Mouse (Mus musculus) lung, adult 18-20 months (tissue): Measurements from ENCODE around the gene Vasp.
"Not testable (repeated sequence)": the region's sequence is repeated elsewhere in the genome, so short reads cannot be mapped to it uniquely, and the experiment has no call there.

Source experiments
- DNase-seq, 2 experiments: peaks; one replicate each; pipeline ENCODE4 v3.0.0; 2022; ENCODE audit warnings: mixed read lengths in 2 of 2

The Vasp gene

GRCm38 (mm10) chr7:19303770-19304169, 32.2 kb upstream of the Vasp start:
- DNase-seq: peak; percentile 71 to 77

GRCm38 (mm10) chr7:19303046-19303305, 31.4 kb upstream of the Vasp start:
- no peak for DNase-seq

DNA sequence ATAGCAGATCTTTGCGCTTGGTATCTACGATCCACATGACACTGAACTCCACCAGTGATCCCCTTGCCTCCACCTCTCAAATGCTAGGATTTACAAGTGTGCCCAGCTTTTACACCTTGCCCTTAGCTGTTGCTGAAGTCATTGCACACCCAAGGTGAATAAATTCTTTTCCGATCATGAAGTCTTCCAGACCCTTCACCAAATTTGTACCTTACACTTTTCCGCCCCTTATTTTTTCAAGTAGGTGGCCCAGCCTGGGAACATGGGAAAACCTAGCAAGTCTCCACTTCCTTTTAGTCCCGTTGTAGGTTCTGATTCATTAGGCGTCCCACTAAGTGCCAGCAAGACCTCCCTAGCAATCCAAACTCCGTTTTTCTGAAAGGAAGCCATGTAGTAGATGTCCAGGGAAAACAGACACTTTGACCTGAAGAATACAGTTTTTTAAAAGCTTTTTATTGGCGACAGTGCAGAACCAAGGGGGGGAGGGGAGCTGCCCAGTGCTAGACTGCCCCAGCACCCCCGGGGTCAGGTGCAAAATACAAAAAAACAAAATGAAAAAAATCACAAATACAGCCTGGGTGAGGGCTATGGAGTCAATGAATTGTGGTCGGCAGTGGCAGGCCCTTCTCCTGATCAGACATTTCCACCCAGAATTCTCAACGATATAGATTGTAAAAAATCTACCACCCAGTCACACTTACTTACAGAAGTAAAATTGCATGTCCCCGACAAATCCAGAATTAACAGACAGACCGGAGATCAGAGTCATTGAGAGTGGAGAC, 30.8 kb upstream of the Vasp start:
- DNase-seq: no peak

DNA sequence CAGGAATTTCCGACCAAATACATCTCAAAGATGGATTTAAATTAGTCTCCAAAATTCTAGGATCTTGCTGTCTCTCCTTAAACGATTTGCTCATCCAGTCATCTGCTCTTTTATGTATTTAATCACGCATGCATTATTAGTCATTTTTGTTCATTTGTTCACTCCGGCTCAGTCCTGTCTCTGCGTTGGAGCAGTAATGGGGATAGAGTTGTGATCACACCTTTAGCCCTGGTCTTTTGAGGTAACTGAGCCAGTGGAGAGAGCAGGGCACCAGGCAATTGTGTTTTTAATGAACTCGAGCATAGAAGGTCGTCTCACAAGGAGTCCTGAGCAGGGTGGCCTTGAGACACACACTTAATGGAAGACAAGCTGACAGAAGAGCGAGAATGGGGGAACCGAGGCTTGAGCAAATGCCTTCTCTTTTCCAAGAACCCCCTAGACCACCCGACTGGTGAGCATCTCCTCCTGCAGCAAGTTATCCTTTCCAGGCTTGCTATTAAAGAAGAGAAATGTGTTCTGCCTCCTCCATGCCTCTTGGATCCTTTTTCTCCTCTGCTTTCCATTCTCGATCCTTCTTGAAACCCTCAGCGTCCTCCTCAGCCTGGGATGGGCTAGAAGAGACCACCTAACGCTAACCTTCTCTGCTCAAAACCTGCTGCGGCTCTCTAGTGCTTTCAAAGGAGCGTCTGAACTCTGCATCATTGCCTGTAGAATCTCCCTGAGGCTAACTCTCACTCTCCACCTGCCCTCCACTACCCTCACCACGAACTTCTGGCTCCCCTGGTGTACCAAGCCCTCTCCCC, 30.0 kb upstream of the Vasp start:
- DNase-seq: no peak

GRCm38 (mm10) chr7:19300501-19301421, 29.1 kb upstream of the Vasp start:
- peak; percentile 66 to 76 for DNase-seq

DNA sequence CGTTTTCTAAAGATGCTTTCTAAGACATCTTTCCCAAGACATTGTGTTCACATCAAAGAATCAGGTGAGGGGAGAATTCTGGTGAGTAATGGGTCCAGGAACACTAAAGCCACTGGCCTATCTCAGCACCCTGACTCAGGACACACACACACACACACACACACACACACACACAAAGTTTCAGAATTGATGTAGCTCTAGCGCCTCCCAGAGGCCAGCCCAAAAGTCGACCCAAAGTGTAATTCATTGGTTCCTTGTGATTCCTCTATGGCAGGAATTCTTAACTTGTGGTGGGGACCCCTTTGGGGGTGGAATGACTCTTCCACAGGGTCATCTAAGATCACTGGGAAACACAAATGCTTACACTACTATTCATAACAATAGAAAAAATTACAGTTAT, 27.6 kb upstream of the Vasp start:
- DNase-seq: no peak

- DNase-seq: no peak
These were observed 26.2 kb upstream of the Vasp start for GRCm38 (mm10) chr7:19297794-19298193.

DNA sequence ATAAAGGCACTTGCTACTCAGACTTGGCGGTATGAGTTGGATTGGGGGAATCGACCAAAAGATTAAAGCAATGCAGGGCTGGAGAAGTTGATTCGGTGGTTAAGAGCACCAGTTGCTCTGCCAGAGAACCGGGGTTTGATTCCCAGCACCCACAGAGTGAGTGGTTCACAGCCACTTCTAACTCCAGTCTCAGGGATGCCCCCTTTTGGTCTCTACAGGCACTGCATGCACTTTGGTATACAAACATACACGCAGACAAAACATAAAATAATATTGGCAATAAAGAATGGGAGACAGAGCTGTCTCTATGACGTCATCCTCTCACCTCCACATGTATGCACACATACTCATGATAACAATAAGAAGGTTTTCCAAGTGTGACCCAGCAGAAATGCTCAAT, 25.4 kb upstream of the Vasp start:
- DNase-seq: no peak

DNA sequence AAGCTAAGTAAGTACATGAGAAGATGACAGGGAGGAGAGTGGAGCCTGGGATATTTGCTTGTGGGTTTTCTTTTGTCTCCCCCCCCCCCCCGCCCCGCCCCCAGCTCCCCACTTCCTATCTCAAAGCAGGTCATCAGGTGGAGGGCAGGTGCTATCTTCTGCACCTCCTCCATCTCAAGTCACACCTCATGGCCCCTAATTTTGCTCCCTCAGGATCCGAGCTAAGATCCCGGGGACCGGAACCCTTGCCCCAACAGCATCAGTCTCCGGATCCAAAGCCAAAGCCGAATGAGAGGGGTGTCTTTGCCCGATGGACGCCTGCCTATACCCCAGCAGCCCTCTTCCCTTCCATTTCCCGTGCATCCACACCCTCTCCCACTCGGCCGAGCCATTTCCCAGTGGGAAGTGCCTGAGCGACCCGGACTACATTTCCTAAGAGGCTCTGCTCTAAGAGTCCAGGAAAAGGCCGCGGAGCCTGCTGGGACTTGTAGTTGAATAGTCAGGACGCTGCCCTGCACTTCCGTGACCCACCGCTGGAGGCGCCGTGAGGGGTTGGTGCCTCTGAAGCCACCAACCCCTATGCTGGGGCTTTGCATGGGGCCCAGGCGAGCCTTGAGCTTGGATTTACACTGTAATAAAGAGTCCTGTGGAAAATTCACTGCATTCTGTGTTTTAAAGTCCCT, 24.0 kb upstream of the Vasp start:
- peak; percentile 95 to 97 for DNase-seq

DNA sequence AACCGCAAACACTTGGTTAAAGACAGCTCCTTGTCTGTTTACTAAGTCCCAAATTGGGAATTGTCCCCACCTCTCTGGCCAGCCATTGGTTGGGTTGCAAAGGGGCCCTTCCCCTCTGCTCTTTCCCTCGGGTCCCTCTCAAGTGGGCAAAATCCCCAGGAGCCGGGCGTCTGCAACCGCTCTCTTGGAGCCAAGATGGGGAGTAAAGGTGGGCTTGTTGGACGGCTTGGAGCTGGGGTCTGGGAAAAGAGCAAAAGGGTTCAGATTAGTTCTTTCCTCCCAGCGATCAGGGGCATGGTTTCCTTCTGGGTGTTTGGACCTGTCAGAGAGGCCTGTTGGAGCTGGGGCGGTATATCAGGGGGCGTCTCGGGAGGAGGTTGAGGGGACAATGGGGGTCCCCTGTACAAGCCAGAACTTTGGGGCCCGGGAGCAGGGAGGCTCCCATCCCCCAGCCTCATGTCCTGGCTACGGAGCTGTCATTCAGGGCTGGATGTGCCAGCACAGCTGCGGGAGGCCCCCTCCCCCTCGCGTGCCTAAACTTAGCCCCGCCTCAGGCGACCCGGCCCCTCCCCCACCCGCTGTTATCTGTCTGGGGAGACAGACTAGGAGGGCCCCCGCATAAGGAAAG, 19.5 kb upstream of the Vasp start:
- peak in 1 of 2 experiments; percentile 53 for DNase-seq

GRCm38 (mm10) chr7:19284763-19285162, 13.1 kb upstream of the Vasp start:
- DNase-seq: peak in 1 of 2 experiments; percentile 37

DNA sequence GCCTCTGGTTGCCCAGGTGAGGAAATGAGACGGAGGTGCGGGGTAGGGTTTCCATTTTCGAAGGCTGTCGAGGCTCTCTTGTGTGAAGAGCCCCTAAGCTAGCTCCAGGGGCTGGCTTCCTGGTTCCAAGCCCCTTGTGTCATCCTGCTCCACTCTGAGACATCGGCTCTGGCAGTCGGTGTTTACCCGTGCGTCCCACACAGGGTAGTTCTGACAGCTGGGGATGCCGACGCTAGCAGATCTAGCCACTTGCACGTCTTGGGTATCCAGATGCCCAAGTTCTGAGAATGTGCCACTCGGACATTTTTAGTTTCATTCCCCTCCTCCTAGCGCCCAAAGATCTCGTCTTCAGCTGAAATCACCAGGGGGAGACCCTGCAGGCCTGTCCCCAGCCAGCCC, 11.8 kb upstream of the Vasp start:
- DNase-seq: no peak

- DNase-seq: peak in 1 of 2 experiments; percentile 68
These were observed 11.3 kb upstream of the Vasp start for GRCm38 (mm10) chr7:19282791-19283405.

DNA sequence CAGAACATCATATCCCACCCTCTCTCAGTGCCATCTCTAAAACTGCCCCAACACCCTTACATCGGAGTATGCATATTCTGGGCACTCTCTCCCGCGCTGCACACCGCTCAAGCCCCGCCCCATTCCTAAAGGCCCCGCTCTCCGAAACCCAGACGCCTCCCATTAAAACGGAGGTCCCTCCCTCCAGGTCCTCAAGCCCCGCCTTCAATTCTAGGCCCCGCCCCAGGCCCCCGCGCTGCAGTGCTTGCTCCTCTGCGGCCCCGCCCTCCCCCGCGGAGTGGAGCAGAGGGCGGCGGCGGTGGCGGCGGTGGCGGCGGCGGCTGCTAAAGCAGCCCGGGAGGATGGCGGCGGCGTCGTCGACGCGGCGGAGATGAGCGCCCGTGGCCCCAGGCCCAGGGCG, 10.8 kb upstream of the Vasp start, which contains the start of gene Rtn2:
Rtn2 (plus strand) TSS at position 240 of the 400 bp plus-strand sequence.
- peak; percentile 79 to 84 for DNase-seq

DNA sequence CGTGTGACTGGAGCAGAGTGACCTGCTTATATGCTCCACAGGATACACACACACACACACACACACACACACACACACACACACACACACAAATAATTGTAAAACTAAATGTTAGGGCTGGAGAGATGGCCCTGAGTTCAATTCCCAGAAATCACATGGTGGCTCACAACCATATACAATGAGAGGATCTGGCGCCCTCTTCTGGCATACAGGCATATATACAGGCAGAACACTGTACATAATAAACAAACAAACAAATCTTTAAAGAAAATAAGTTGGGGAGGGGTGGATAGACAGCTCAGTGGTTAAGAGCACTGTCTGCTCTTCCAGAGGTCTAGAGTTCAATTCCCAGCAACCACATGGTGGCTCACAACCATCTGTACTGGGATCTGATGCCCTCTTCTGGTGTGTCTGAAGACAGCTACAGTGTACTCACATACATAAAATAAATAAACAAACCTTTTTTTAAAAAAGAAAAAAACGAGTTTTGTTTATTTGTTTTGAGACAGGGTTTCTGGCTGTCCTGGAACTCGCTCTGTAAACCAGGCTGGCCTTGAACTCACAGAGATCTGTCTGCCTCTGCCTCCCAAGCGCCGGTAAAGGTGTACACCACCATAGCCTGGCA, 10.2 kb upstream of the Vasp start:
- DNase-seq: not testable (repeated sequence)

DNA sequence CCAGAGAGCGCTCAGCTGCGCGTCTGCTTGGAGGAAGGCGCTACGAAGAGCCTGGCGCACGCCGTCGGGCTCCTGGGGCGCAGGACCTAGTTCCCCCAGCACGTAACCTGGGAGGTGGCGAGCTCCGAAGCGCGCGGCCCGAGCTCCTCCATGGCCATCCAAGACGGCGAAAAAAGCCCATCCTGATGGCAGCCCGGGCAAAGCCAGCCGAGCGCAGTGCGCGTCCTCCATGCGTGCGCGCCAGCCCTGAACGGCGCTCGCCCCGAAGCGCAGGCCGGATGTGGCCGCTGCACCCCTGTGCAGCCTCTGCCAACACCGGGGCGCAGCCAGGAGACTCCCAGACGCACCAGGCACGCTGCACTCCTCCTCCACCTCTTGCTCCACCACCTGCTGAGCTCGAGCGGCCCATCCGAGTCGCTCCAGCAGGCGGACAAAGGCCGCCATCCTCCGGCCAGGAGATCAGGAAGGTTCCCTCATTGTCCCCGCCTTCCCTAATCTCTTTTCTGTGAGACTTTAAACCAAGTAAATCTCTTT, 8.0 kb upstream of the Vasp start, which contains the start of gene Ppm1n:
Ppm1n (minus strand) TSS at position 484 of the 534 bp plus-strand sequence.
- DNase-seq: no peak

DNA sequence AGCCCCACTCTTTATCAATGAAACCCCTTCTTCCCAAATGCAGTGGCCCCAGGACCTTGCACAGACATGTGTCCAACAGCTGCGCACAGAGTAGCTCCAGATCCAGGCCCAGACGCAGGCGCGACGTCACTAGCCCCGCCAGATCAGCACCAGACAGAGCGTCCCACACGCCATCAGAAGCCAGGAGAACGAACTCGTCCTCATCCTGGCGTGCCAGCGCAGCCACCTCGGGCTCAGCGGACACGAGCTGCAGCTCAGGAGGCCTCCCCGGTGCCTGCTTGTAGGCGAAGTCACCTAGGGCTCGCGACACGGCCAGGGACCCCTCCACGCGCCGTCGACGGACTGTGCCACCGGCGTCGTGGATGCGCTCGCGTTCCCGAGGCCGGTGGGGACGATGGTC, 7.4 kb upstream of the Vasp start:
- DNase-seq: no peak

DNA sequence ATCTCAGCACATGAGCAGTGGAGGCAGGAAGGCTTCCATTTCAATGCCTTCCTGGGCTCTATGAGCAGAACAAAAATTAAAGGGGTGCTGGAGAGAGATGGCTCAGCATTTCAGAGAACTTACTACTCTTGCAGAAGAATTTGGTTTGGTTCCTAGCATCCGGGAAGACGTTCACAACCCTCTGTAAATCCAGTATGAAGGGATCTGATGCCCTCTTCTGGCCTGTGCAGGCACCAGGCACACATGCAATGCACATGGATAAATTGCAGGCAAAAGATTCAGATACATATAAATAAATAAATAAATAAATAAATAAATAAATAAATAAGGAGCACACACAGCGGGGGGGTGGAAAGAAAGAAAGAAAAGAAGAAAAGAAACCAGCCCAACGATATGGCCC, 4.6 kb upstream of the Vasp start:
- no peak for DNase-seq

DNA sequence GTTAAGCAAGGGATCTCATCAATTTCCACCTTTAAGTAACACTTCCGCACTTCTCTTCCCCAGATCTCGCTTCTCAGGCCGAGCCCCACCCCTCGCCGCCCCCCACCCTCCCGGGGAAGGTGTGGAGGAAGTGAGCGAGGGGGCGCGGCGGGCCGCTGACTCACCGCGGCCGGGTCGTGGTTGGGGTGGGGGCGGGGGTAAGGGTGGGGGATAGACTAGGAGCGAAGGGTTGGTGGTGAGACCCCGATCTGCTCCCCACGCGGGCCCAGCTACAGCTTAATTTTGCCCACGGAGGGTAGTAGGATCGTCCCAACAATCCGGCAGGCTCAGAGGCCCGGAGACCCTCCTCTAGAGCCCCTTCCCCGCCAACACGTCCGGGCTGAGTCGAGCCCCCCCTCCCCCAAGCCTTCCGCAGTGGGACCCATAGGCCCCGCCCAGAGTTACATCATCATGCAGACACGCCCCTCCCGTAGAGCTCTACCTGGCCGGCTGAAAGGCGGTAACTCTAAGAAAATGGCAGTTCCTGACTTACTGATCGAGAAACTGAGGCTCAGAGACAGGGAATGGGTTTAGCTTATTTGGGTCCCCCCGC, 652 bp upstream of the Vasp start:
- DNase-seq: peak; percentile 84 to 88

DNA sequence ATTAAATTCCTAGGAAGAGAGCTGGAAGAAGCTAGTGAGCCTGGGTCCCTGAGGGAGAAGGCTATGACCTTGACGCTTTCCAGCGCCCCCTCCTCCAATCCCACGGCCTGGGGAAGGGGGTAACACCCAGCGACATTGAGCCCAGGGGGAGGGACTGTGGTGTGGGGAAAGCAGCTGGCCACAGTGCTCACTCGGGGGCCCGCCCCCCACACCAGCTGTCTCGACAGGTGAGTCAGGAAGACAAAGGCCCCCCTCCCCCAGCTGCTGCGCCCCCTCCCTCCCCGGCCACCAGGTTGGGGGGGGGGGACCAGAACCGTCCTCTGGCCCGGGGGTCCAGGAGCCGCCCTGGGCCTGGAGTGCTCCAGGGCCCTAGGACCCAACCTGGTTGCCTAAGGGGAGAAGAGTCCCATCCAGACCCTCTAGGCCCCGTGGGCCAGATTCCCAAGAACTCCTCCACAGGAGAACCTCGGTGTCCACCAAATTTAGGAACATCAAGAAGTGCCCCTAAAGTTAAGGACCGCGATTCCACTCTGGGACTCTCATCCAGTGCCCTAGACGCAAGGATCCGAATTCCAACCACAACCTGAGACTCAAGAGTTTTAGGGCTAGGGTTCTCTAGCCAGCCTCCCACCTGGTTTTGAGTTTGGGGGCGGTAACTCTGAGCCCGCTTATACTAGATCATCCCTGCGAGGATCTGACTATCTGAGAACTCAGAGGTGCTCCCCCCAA, 944 bp downstream of the Vasp start:
- peak in 1 of 2 experiments; percentile 47 for DNase-seq
